In genomic region chr7:29039604-29039984, GRCm38 (mm10) we compare ENCODE assay signal across 8 mouse cellular contexts. TPM values are rescaled to one million over a fixed set of nuclear protein-coding genes. Genes with fewer than 3 reads are reported as not detected.
DNase-seq lines count a peak whose midpoint lies in the region; ATAC-seq lines count a peak whose summit lies in the region.

No protein-coding gene starts in this region.

- H3K36me3 ChIP-seq in hindbrain, embryonic 11.5 days (ENCODE audit: control insufficient read depth, insufficient read depth, low read length): no peaks in the 10 kb centered on the region
- H3K36me3 ChIP-seq in lung, embryonic 16.5 days (ENCODE audit: control insufficient read depth, insufficient read depth, low read length): no peaks in the 10 kb centered on the region

- 1% methylated on average over 11 of the region's 11 CpGs for WGBS in hindbrain, embryonic 11.5 days
- WGBS in lung, embryonic 16.5 days: under 1% methylated on average over 11 of the region's 11 CpGs

- no peaks in the 10 kb centered on the region for H3K27me3 ChIP-seq in hindbrain, embryonic 11.5 days (ENCODE audit: control insufficient read depth, insufficient read depth, low read length)
- H3K27me3 ChIP-seq in lung, embryonic 16.5 days (ENCODE audit: control insufficient read depth, insufficient read depth, low read depth, low read length): no peaks in the 10 kb centered on the region

- H3K4me1 ChIP-seq in hindbrain, embryonic 11.5 days (replicated peaks; ENCODE audit: control insufficient read depth, insufficient read depth, low read length): no peaks in the 10 kb centered on the region
- peaks cover 19% of the 10 kb centered on the region for H3K4me1 ChIP-seq in lung, embryonic 16.5 days (replicated peaks; ENCODE audit: control insufficient read depth, insufficient read depth, low read length)

- H3K4me2 ChIP-seq in hindbrain, embryonic 11.5 days (replicated peaks; ENCODE audit: low read depth, low read length): peak overlapping the region; percentile 61
- H3K4me2 ChIP-seq in lung, embryonic 16.5 days (ENCODE audit: low read depth, low read length): peak overlapping the region; percentile 73

- no peak overlapping the region for H3K27ac ChIP-seq in hindbrain, embryonic 11.5 days (ENCODE audit: low read depth, low read length)
- H3K27ac ChIP-seq in lung, embryonic 16.5 days (ENCODE audit: low read length): no peak overlapping the region

- peak; percentile 97 for DNase-seq in NIH3T3 (ENCODE audit: low read depth)
- DNase-seq in cerebellum, postnatal 10 days: peak; percentile 91 to 94
- peak; percentile 87 to 98 for DNase-seq in frontal cortex, adult 2 months (ENCODE audit: extremely low spot score in 1 of 2, low spot score in 1 of 2)
- DNase-seq in hindbrain, embryonic 11.5 days (ENCODE audit: low spot score): peak; percentile 95
- DNase-seq in layer of hippocampus, adult 9-11 months: peak; percentile 84
- peak; percentile 83 for DNase-seq in ovary, postnatal 10 days (ENCODE audit: low spot score)
- DNase-seq in thymus, postnatal 0 days (ENCODE audit: low spot score): peak; percentile 95

- peak; percentile 60 for ATAC-seq in hindbrain, embryonic 11.5 days (ENCODE audit: low FRiP score)
- ATAC-seq in lung, embryonic 16.5 days (ENCODE audit: low read depth): peak; percentile 60

- H3K9ac ChIP-seq in hindbrain, embryonic 11.5 days (ENCODE audit: low read depth, low read length): peak overlapping the region; percentile 43; the same call in 1 of the 2 replicates
- H3K9ac ChIP-seq in lung, embryonic 16.5 days (ENCODE audit: low read length): peak overlapping the region; percentile 63; the same call in 1 of the 2 replicates

- peak overlapping the region; percentile 31 for H3K4me3 ChIP-seq in hindbrain, embryonic 11.5 days (ENCODE audit: low read depth, low read length)
- H3K4me3 ChIP-seq in lung, embryonic 16.5 days (ENCODE audit: low read length): peak overlapping the region; percentile 42

- no peaks in the 10 kb centered on the region for H3K9me3 ChIP-seq in hindbrain, embryonic 11.5 days (ENCODE audit: control insufficient read depth, low read length)
- H3K9me3 ChIP-seq in lung, embryonic 16.5 days (ENCODE audit: control insufficient read depth, low read length): no peaks in the 10 kb centered on the region

RNA-seq across cellular contexts. Expression of gene Map4k1, which starts 57.7 kb away (rescaled TPM):
- polyA plus RNA-seq in frontal cortex, adult 2 months (2012; rRNA removed): 3.1 and 3.8 TPM in 2 replicates
- polyA plus RNA-seq in hindbrain, embryonic 11.5 days (2014; fragmentation: Nextera tagmentation; extraction: Ambion mirVana): 4.3 and 5.0 TPM in 2 replicates
- 8.9 and 10.7 TPM in 2 replicates for polyA plus RNA-seq in lung, embryonic 16.5 days (2015; fragmentation: Nextera tagmentation; extraction: Ambion mirVana)
- polyA plus RNA-seq in thymus, postnatal 0 days (2015; fragmentation: Nextera tagmentation; extraction: Ambion mirVana): 76.3 and 78.2 TPM in 2 replicates

RNA-seq across cellular contexts. Expression of gene Eif3k, which starts 57.9 kb away (rescaled TPM):
- 311 and 352 TPM in 2 replicates for polyA plus RNA-seq in frontal cortex, adult 2 months (2012; rRNA removed)
- 389 and 409 TPM in 2 replicates for polyA plus RNA-seq in hindbrain, embryonic 11.5 days (2014; fragmentation: Nextera tagmentation; extraction: Ambion mirVana)
- 366 and 367 TPM in 2 replicates for polyA plus RNA-seq in lung, embryonic 16.5 days (2015; fragmentation: Nextera tagmentation; extraction: Ambion mirVana)
- 497 and 515 TPM in 2 replicates for polyA plus RNA-seq in thymus, postnatal 0 days (2015; fragmentation: Nextera tagmentation; extraction: Ambion mirVana)
